Mouse (Mus musculus): Measurements from ENCODE around the gene Mrps7.

Mrps7 gene

GRCm38 (mm10) chr11:115649706-115650105 lies 46.0 kb downstream of the Mrps7 start:
- DNase-seq (ENCODE audit: low spot score) = no peak

GRCm38 (mm10) chr11:115651680-115652079 lies 48.0 kb downstream of the Mrps7 start:
- no peak for DNase-seq (ENCODE audit: low spot score)

GRCm38 (mm10) chr11:115653194-115653593 lies 49.5 kb downstream of the Mrps7 start:
- DNase-seq (ENCODE audit: low spot score) = no peak

- no peak for DNase-seq (ENCODE audit: low spot score)
Observed at GRCm38 (mm10) chr11:115654128-115654527, 50.4 kb downstream of the Mrps7 start.

Measured in adipocyte (in vitro differentiated cells).